Mouse (Mus musculus): ENCODE measurements around the gene Nedd4.
A peak's percentile ranks its signal among the peaks of the same experiment; 100 is the strongest.

- TF ChIP-seq POLR2A (IDR thresholded peaks at IDR 0.05; ENCODE audit: insufficient read depth, low read depth, low read length): no peak
- TF ChIP-seq CTCF (IDR thresholded peaks at IDR 0.05): peak; percentile 67
These were observed 47.2 kb upstream of the Nedd4 start for GRCm38 (mm10) chr9:72614786-72615480.
